Mouse (Mus musculus) ES-Bruce4 (cell line): ENCODE data around the gene Tbc1d7.

ENCODE experiments used
- CTCF ChIP-seq: IDR thresholded peaks from one replicate; pipeline ENCODE4 v1.8.1; 2011; ENCODE audit warnings: low read depth, low read length
- POLR2A ChIP-seq: IDR thresholded peaks from one replicate; pipeline ENCODE4 v1.8.1; 2011; ENCODE audit warnings: low read length; ENCODE audit not compliant: insufficient read depth

DNA sequence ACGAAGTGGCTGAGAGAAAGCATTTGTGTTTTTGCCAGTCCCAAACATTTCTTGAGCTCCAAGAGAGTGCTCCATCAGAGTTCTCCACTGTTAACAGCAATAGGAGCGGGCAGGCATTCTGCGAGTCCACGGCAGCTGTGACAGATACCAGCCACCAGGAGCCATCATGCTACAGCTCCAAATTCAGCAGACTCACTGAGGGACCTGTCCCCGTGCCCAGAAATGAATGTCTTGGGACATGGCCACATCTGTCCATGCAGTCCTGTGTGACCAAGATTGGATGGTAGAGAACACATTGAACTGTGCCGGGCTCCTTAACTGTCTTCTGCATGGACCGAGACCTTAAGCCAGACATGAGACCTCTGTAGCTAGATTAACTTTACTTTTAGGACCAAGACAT, 31.9 kb upstream of the Tbc1d7 start:
- TF ChIP-seq POLR2A, result no peak
- no peak for TF ChIP-seq CTCF
